Mouse (Mus musculus) myocyte (in vitro differentiated cells): ENCODE results near the gene Nlgn2. TPM values are rescaled to one million over a fixed set of nuclear protein-coding genes. Genes with fewer than 3 reads are reported as not detected.

Experiments
- H3K27me3 ChIP-seq: one replicate; pipeline ENCODE4 v1.6.1; 2011; ENCODE audit not compliant: control insufficient read depth, insufficient read depth, insufficient read length
- H3K36me3 ChIP-seq: one replicate; pipeline ENCODE4 v1.6.1; 2011; ENCODE audit not compliant: control insufficient read depth, insufficient read depth
- H3K4me2 ChIP-seq: one replicate; pipeline ENCODE4 v1.6.1; 2011; ENCODE audit warnings: low read depth, control low read depth
- H3K4me3 ChIP-seq: one replicate; pipeline ENCODE4 v1.5.1; 2011; ENCODE audit warnings: mild to moderate bottlenecking, control low read depth, moderate library complexity
- H3K79me2 ChIP-seq: one replicate; pipeline ENCODE4 v1.6.1; 2011; ENCODE audit not compliant: control insufficient read depth, insufficient read depth
- H3ac ChIP-seq: one replicate; pipeline ENCODE4 v1.6.1; 2011; ENCODE audit not compliant: control insufficient read depth, insufficient read length
- CEBPB ChIP-seq: IDR thresholded peaks from 2 replicates; pipeline ENCODE4 v1.6.1; 2011; ENCODE audit warnings: mild to moderate bottlenecking, moderate library complexity; ENCODE audit not compliant: poor library complexity, insufficient read depth, severe bottlenecking
- E2F4 ChIP-seq: IDR thresholded peaks from one replicate; pipeline ENCODE4 v1.6.1; 2011; ENCODE audit warnings: mild to moderate bottlenecking, control low read depth, moderate library complexity; ENCODE audit not compliant: insufficient read depth
- MAX ChIP-seq: IDR thresholded peaks from one replicate; pipeline ENCODE4 v1.6.1; 2011; ENCODE audit warnings: low read depth, mild to moderate bottlenecking, control low read depth
- MYOD1 ChIP-seq, 3 experiments: IDR thresholded peaks; one replicate each; pipeline ENCODE4 v1.6.1; 2011; ENCODE audit warnings: control low read depth in 2 of 3, low read depth in 2 of 3, mild to moderate bottlenecking in 2 of 3, moderate library complexity in 1 of 3; ENCODE audit not compliant: insufficient read length in 2 of 3, control insufficient read depth in 1 of 3
- MYOG ChIP-seq, 3 experiments: IDR thresholded peaks; one replicate each; pipeline ENCODE4 v1.6.1; 2011; ENCODE audit warnings: control low read depth in 2 of 3, low read depth in 2 of 3, mild to moderate bottlenecking in 2 of 3; ENCODE audit not compliant: insufficient read length in 2 of 3, control insufficient read depth in 1 of 3, insufficient read depth in 1 of 3
- POLR2A ChIP-seq: IDR thresholded peaks from one replicate; pipeline ENCODE4 v1.6.1; 2011; ENCODE audit warnings: low read depth, mild to moderate bottlenecking, control low read depth, moderate library complexity; ENCODE audit not compliant: insufficient read length
- POLR2AphosphoS2 ChIP-seq: IDR thresholded peaks from one replicate; pipeline ENCODE4 v1.6.1; 2011; ENCODE audit warnings: low read depth, control low read depth; ENCODE audit not compliant: insufficient read length
- REST ChIP-seq: IDR thresholded peaks from one replicate; pipeline ENCODE4 v1.6.1; 2011; ENCODE audit warnings: mild to moderate bottlenecking, control low read depth, moderate library complexity; ENCODE audit not compliant: insufficient read depth, insufficient read length
- SRF ChIP-seq: IDR thresholded peaks from one replicate; pipeline ENCODE4 v1.6.1; 2011; ENCODE audit warnings: low read depth; ENCODE audit not compliant: control insufficient read depth, insufficient read length
- TCF12 ChIP-seq: IDR thresholded peaks from one replicate; pipeline ENCODE4 v1.6.1; 2011; ENCODE audit warnings: mild to moderate bottlenecking, control low read depth; ENCODE audit not compliant: poor library complexity, insufficient read depth, severe bottlenecking
- TCF3 ChIP-seq: IDR thresholded peaks from one replicate; pipeline ENCODE4 v1.6.1; 2011; ENCODE audit warnings: low read depth, control low read depth; ENCODE audit not compliant: insufficient read length
- USF1 ChIP-seq: IDR thresholded peaks from one replicate; pipeline ENCODE4 v1.6.1; 2011; ENCODE audit warnings: low read depth, mild to moderate bottlenecking, control low read depth, moderate library complexity
- polyA plus RNA-seq: library from polyadenylated mRNA; unstranded; fragments of >200 nt; fragmentation: generic; extraction: Trizol; gene quantifications from one replicate; pipeline ENCODE4 v1.2.1, GENCODE M21; 2012; ENCODE audit warnings: missing spikeins

The Nlgn2 gene
- polyA plus RNA-seq, 1 experiment = 12.8 TPM

- peaks cover 24% of the 10 kb centered on the region for H3K79me2 ChIP-seq
- H3K36me3 ChIP-seq = no peaks in the 10 kb centered on the region
- no peaks in the 10 kb centered on the region for H3K27me3 ChIP-seq
- no peak overlapping the region for H3ac ChIP-seq
- H3K4me3 ChIP-seq = no peak overlapping the region
- peak overlapping the region; percentile 26 for H3K4me2 ChIP-seq
- TF ChIP-seq MYOG (IDR thresholded peaks at IDR 0.05; ENCODE audit: control insufficient read depth in 1 of 3, insufficient read depth in 1 of 3, insufficient read length in 2 of 3, low read depth in 2 of 3) = no peak
- TF ChIP-seq USF1 = no peak
These were observed 45.5 kb upstream of the Nlgn2 start for GRCm38 (mm10) chr11:69883066-69883465.

GRCm38 (mm10) chr11:69881787-69882670 is 44.4 kb upstream of the Nlgn2 start:
- Histone ChIP-seq H3K36me3 (no peaks in the 10 kb centered on the region), H3K27me3 (no peaks in the 10 kb centered on the region), H3K4me2 (peak overlapping the region; percentile 93), H3ac (no peak overlapping the region), H3K4me3 (peak overlapping the region; percentile 94), H3K79me2 (peaks cover 28% of the 10 kb centered on the region)
- no peak for TF ChIP-seq REST
- TF ChIP-seq USF1 = no peak
- TF ChIP-seq POLR2AphosphoS2 = no peak

DNA sequence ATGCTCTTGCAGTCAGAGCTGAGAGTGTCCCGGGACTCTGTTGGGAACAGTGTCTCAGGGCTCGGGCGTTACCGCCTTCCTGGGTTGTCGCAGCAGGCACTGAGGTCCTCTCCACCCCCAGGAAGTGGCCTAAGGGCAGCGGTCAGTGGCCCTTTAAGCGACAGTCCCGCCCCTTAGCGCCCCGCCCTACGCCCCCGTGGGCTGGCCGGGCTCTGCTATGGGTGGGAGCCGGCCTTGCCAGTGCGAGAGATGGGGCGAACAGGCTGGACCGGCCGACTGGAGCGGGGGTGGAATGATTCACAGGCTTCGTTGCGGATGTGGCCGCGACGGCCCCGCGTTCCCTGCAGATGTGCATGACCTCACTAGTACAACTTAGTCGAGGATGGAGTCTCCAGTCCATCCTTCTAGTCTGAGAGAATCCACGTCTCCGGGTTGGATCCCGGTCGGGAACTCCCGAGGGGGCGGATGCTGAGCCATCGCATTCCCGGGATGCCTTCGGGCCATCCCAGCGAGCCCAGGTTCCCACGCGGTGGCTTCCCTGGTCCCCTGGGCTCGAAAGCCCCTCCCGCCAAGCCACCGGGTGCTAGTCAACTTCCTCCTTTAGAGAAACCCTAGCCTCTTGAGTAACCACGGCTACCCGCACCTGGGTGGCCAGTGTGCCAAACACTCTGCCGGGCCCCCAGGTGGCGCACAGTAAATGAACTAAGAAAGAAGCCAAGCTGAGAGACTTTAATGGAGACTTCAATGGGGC is 43.4 kb upstream of the Nlgn2 start, which contains the start of gene Kctd11:
Gene Kctd11 (minus strand): TSS at position 554 of the 751 bp plus-strand sequence.
- TF ChIP-seq USF1 (no peak), CEBPB (no peak), TCF12 (no peak), POLR2AphosphoS2 (peak; percentile 94), MAX (no peak), MYOG (IDR thresholded peaks at IDR 0.05; ENCODE audit: control insufficient read depth in 1 of 3, insufficient read depth in 1 of 3, insufficient read length in 2 of 3, low read depth in 2 of 3) (peak in 1 of 3 experiments; percentile 19), SRF (no peak), POLR2A (peak; percentile 95), TCF3 (no peak), REST (no peak), MYOD1 (IDR thresholded peaks at IDR 0.05; ENCODE audit: control insufficient read depth in 1 of 3, insufficient read length in 2 of 3, low read depth in 2 of 3) (peak in 1 of 3 experiments; percentile 31), E2F4 (no peak)
- H3K36me3 ChIP-seq = no peaks in the 10 kb centered on the region
- H3K27me3 ChIP-seq = no peaks in the 10 kb centered on the region
- peak within 1 kb of the TSS; percentile 94 for H3K4me3 ChIP-seq
- peak within 1 kb of the TSS; percentile 66 for H3ac ChIP-seq
- peak within 1 kb of the TSS; percentile 93 for H3K4me2 ChIP-seq
- peaks cover 28% of the 10 kb centered on the region for H3K79me2 ChIP-seq

DNA sequence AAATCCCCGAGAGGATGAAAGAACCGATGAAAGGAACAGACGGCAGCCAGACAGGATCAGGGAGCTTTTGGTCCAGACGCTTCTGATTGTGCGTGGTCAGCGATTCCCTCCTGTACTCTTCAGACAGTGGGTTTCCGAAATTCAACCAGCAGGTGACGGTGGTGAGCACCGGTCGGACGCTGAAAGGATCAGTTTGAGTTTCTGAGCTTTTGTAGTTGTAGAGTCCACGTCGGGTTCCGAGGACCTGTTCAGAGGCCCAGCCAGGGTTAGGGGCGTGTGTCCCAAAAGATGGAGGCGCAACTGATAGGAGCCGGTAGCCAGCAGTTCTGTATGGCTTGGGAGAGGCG is 42.9 kb upstream of the Nlgn2 start:
- TF ChIP-seq POLR2AphosphoS2 (no peak), USF1 (no peak), MAX (no peak), CEBPB (no peak), MYOD1 (IDR thresholded peaks at IDR 0.05; ENCODE audit: control insufficient read depth in 1 of 3, insufficient read length in 2 of 3, low read depth in 2 of 3) (no peak), REST (no peak), TCF3 (no peak)
- H3K79me2 ChIP-seq = peaks cover 28% of the 10 kb centered on the region
- peak overlapping the region; percentile 91 for H3K4me2 ChIP-seq
- no peaks in the 10 kb centered on the region for H3K27me3 ChIP-seq
- no peaks in the 10 kb centered on the region for H3K36me3 ChIP-seq
- peak overlapping the region; percentile 66 for H3ac ChIP-seq
- peak overlapping the region; percentile 94 for H3K4me3 ChIP-seq

- no peaks in the 10 kb centered on the region for H3K36me3 ChIP-seq
- H3K79me2 ChIP-seq = peaks cover 28% of the 10 kb centered on the region
- TF ChIP-seq MYOD1 (IDR thresholded peaks at IDR 0.05; ENCODE audit: control insufficient read depth in 1 of 3, insufficient read length in 2 of 3, low read depth in 2 of 3) (no peak), MAX (no peak), POLR2A (no peak), SRF (no peak), E2F4 (no peak), POLR2AphosphoS2 (no peak), TCF12 (no peak), MYOG (IDR thresholded peaks at IDR 0.05; ENCODE audit: control insufficient read depth in 1 of 3, insufficient read depth in 1 of 3, insufficient read length in 2 of 3, low read depth in 2 of 3) (no peak), CEBPB (no peak), TCF3 (no peak), USF1 (no peak), REST (no peak)
- peak overlapping the region; percentile 66 for H3ac ChIP-seq
- H3K4me3 ChIP-seq = peak overlapping the region; percentile 94
- H3K27me3 ChIP-seq = no peaks in the 10 kb centered on the region
- peak overlapping the region; percentile 91 for H3K4me2 ChIP-seq
These were observed 42.1 kb upstream of the Nlgn2 start for GRCm38 (mm10) chr11:69879711-69880110.
